Comparison of ENCODE assay signal across 15 mouse cellular contexts in genomic region chr11:121407366-121408155, GRCm38 (mm10). TPM values are rescaled to one million over a fixed set of nuclear protein-coding genes. Genes with fewer than 3 reads are reported as not detected.
DNase-seq lines count a peak whose midpoint lies in the region; TF ChIP-seq lines count a peak whose summit lies in the region.
"Had no signal": no experiment of that assay in that cellular context is flagged by ENCODE, and none has a peak within 500 bp of the region (broad histone marks: within the 10 kb centered on the region; RNA-seq: fewer than 3 reads in every experiment).

No protein-coding gene starts in this region.

- H3K27ac ChIP-seq in layer of hippocampus, adult 2 months = peak overlapping the region; percentile 85
- H3K27ac ChIP-seq: embryonic facial prominence, embryonic 12.5 days; heart, embryonic 13.5 days; hindbrain, embryonic 15.5 days; neural tube, embryonic 12.5 days had no signal

- H3K79me3 ChIP-seq in C2C12 (ENCODE audit: low read depth) = no peaks in the 10 kb centered on the region

- no peaks in the 10 kb centered on the region for H3K27me3 ChIP-seq in C2C12 (ENCODE audit: control insufficient read depth, insufficient read depth, insufficient read length)
- H3K27me3 ChIP-seq: embryonic facial prominence, embryonic 12.5 days; heart, embryonic 13.5 days; hindbrain, embryonic 15.5 days; neural tube, embryonic 12.5 days had no signal

- H3ac ChIP-seq in C2C12 (ENCODE audit: control insufficient read depth, insufficient read length, low read depth) = no peak overlapping the region

- no peak for TF ChIP-seq CTCF in layer of hippocampus, adult 2 months (conservative IDR thresholded peaks at IDR 0.05)
- no peak for TF ChIP-seq CTCF in C2C12 (IDR thresholded peaks at IDR 0.05; ENCODE audit: control insufficient read depth, insufficient read depth, insufficient read length)

- H3K4me3 ChIP-seq in layer of hippocampus, adult 2 months = no peak overlapping the region
- no peak overlapping the region for H3K4me3 ChIP-seq in C2C12 (ENCODE audit: insufficient read depth, poor library complexity, severe bottlenecking)
- H3K4me3 ChIP-seq: embryonic facial prominence, embryonic 12.5 days; heart, embryonic 13.5 days; hindbrain, embryonic 15.5 days; neural tube, embryonic 12.5 days had no signal

- no peaks in the 10 kb centered on the region for H3K36me3 ChIP-seq in C2C12 (ENCODE audit: control insufficient read depth, insufficient read depth)
- H3K36me3 ChIP-seq: embryonic facial prominence, embryonic 12.5 days; heart, embryonic 13.5 days; hindbrain, embryonic 15.5 days; neural tube, embryonic 12.5 days had no signal

- DNase-seq in layer of hippocampus, adult 2 months (ENCODE audit: low spot score in 2 of 2) = peak in 1 of 2 experiments; percentile 70
- DNase-seq in layer of hippocampus, postnatal 14 days (ENCODE audit: low spot score in 2 of 2) = no peak
- peak; percentile 26 to 68 for DNase-seq in left cerebral cortex, adult 8-10 months (ENCODE audit: low spot score in 2 of 2)
- DNase-seq in right cerebral cortex, postnatal 25 days = peak; percentile 40
- DNase-seq in spleen, postnatal 4 days (ENCODE audit: low spot score in 2 of 2) = no peak
- DNase-seq in kidney, postnatal 10 days = no peak
- DNase-seq: adrenal gland, adult 8-10 months; cerebellum, adult 11-12 months; heart, postnatal 36 days; lung, adult 18-20 months had no signal

- no peaks in the 10 kb centered on the region for H3K79me2 ChIP-seq in C2C12 (ENCODE audit: control insufficient read depth, insufficient read depth)

TF ChIP-seq in C2C12, 6 proteins besides CTCF, POLR2A, EP300 and RAD21:
- TF ChIP-seq MYOG (IDR thresholded peaks at IDR 0.05; ENCODE audit: control insufficient read depth, extremely low read depth, insufficient read length) = no peak
- TF ChIP-seq FOSL1 (IDR thresholded peaks at IDR 0.05; ENCODE audit: insufficient read depth, low read length, poor library complexity, severe bottlenecking) = peak; percentile 30
- peak; percentile 11 for TF ChIP-seq MAX (IDR thresholded peaks at IDR 0.05)
- no peak for TF ChIP-seq USF1 (IDR thresholded peaks at IDR 0.05; ENCODE audit: low read depth)
- TF ChIP-seq CEBPB (IDR thresholded peaks at IDR 0.05; ENCODE audit: low read depth) = no peak
- TF ChIP-seq MYOD1 (IDR thresholded peaks at IDR 0.05; ENCODE audit: control insufficient read depth, insufficient read length, low read depth) = peak; percentile 81

RNA-seq across cellular contexts. Expression of gene Fn3krp, which starts 13.6 kb away (rescaled TPM):
- 10 to 100 TPM; 52.9 to 55.4 TPM for total RNA-seq in layer of hippocampus, adult 2 months (2021)
- total RNA-seq in layer of hippocampus, postnatal 14 days (2021) = 10 to 100 TPM; 39.2 to 39.9 TPM
- 5.3 TPM for polyA plus RNA-seq in C2C12 (2012; fragmentation: generic; extraction: Trizol)
- 10 to 100 TPM; 47.7 to 52.2 (median 50.9) TPM for total RNA-seq in left cerebral cortex, adult 8-10 months (2022)

RNA-seq across cellular contexts. Expression of gene Rab40b, which starts 19.5 kb away (rescaled TPM):
- total RNA-seq in layer of hippocampus, adult 2 months (2021) = 10 to 100 TPM; 64.8 to 69.4 TPM
- 10 to 100 TPM; 50.3 to 53.3 TPM for total RNA-seq in layer of hippocampus, postnatal 14 days (2021)
- 0.41 TPM for polyA plus RNA-seq in C2C12 (2012; fragmentation: generic; extraction: Trizol)
- total RNA-seq in left cerebral cortex, adult 8-10 months (2022) = 10 to 100 TPM; 48.4 to 55.6 (median 50.4) TPM

RNA-seq across cellular contexts. Expression of gene Fn3k, which starts 27.2 kb away (rescaled TPM):
- total RNA-seq in layer of hippocampus, adult 2 months (2021) = 10 to 100 TPM; 40.7 to 43.5 TPM
- total RNA-seq in layer of hippocampus, postnatal 14 days (2021) = 10 to 100 TPM; 26.4 to 27.7 TPM
- 0.04 TPM for polyA plus RNA-seq in C2C12 (2012; fragmentation: generic; extraction: Trizol)
- 10 to 100 TPM; 58.6 to 64.2 (median 61.1) TPM for total RNA-seq in left cerebral cortex, adult 8-10 months (2022)

RNA-seq across cellular contexts. Expression of gene Tbcd, which starts 44.2 kb away (rescaled TPM):
- total RNA-seq in layer of hippocampus, adult 2 months (2021) = 10 to 100 TPM; 39.5 to 40.3 TPM
- total RNA-seq in layer of hippocampus, postnatal 14 days (2021) = 10 to 100 TPM; 50.9 to 52.8 TPM
- polyA plus RNA-seq in C2C12 (2012; fragmentation: generic; extraction: Trizol) = 69.2 TPM
- 10 to 100 TPM; 39.7 to 45.1 (median 40.9) TPM for total RNA-seq in left cerebral cortex, adult 8-10 months (2022)

RNA-seq across cellular contexts. Expression of gene Wdr45b, which starts 53.3 kb away (rescaled TPM):
- total RNA-seq in layer of hippocampus, adult 2 months (2021) = 10 to 100 TPM; 71.0 to 71.5 TPM
- 10 to 100 TPM; 57.1 to 62.8 TPM for total RNA-seq in layer of hippocampus, postnatal 14 days (2021)
- polyA plus RNA-seq in C2C12 (2012; fragmentation: generic; extraction: Trizol) = 60.9 TPM
- total RNA-seq in left cerebral cortex, adult 8-10 months (2022) = 10 to 100 TPM; 65.2 to 76.1 (median 67.4) TPM

Comparison
In these comparisons a context has a peak if more than half of its experiments do, and no peak if none do; other contexts are left out.
1. DNase-seq: peak in left cerebral cortex, adult 8-10 months (2 of 2) and right cerebral cortex, postnatal 25 days (single experiment); none in layer of hippocampus, postnatal 14 days (0 of 2), spleen, postnatal 4 days (0 of 2) and kidney, postnatal 10 days (single experiment).